Mouse (Mus musculus): ENCODE measurements around the gene Fgf8.

Fgf8 gene

GRCm38 (mm10) chr19:45742218-45742983 is at the start of gene Fgf8:
Gene Fgf8, minus strand, starts transcription at chr19:45742915.
- peak in 1 of 2 experiments; percentile 10 for DNase-seq

- DNase-seq = no peak
These were observed 49.7 kb upstream of the Fgf8 start for GRCm38 (mm10) chr19:45792404-45792803.

- no peak for DNase-seq
These were observed 47.5 kb upstream of the Fgf8 start for GRCm38 (mm10) chr19:45789888-45790874.

- no peak for DNase-seq
These were observed 46.6 kb upstream of the Fgf8 start for GRCm38 (mm10) chr19:45789365-45789764.

GRCm38 (mm10) chr19:45788337-45788736 is 45.6 kb upstream of the Fgf8 start:
- no peak for DNase-seq

GRCm38 (mm10) chr19:45787450-45787849 is 44.7 kb upstream of the Fgf8 start:
- no peak for DNase-seq

GRCm38 (mm10) chr19:45785470-45785869 is 42.8 kb upstream of the Fgf8 start:
- DNase-seq = no peak

- no peak for DNase-seq
These were observed 41.3 kb upstream of the Fgf8 start for GRCm38 (mm10) chr19:45783933-45784576.

GRCm38 (mm10) chr19:45783181-45783932 is 40.6 kb upstream of the Fgf8 start, which contains the start of gene Mgea5:
Gene Mgea5, minus strand, starts transcription at chr19:45783837.
- DNase-seq = peak; percentile 98 to 99

- peak; percentile 62 to 66 for DNase-seq
These were observed 39.7 kb upstream of the Fgf8 start for GRCm38 (mm10) chr19:45782315-45783001.

- DNase-seq = no peak
These were observed 39.0 kb upstream of the Fgf8 start for GRCm38 (mm10) chr19:45781676-45782075.

- DNase-seq = no peak
These were observed 37.7 kb upstream of the Fgf8 start for GRCm38 (mm10) chr19:45780350-45780915.

- no peak for DNase-seq
These were observed 32.8 kb upstream of the Fgf8 start for GRCm38 (mm10) chr19:45775486-45775885.

GRCm38 (mm10) chr19:45771501-45771900 is 28.8 kb upstream of the Fgf8 start:
- DNase-seq = no peak

GRCm38 (mm10) chr19:45760810-45761209 is 18.1 kb upstream of the Fgf8 start:
- DNase-seq = no peak

GRCm38 (mm10) chr19:45758671-45759070 is 16.0 kb upstream of the Fgf8 start:
- DNase-seq = no peak

- DNase-seq = no peak
These were observed 10.8 kb upstream of the Fgf8 start for GRCm38 (mm10) chr19:45753551-45753950.

- no peak for DNase-seq
These were observed 9.2 kb upstream of the Fgf8 start for GRCm38 (mm10) chr19:45751881-45752280.

GRCm38 (mm10) chr19:45749243-45750043 is 6.7 kb upstream of the Fgf8 start, which contains the start of gene Npm3:
Gene Npm3, minus strand, starts transcription at chr19:45749591.
- peak; percentile 70 to 72 for DNase-seq

- DNase-seq = peak; percentile 10 to 15
These were observed 6.1 kb upstream of the Fgf8 start for GRCm38 (mm10) chr19:45748691-45749242.
